Mouse (Mus musculus) liver, embryonic 13.5 days (tissue): ENCODE measurements at regions not wholly inside any gene's neighbourhood (a gene's known extent, or its start where the extent isn't known, plus 50 kb on each side); places are given as distances from the start of the nearest gene placed in this dataset.

Experiments
- ATAC-seq: fragments of 200-750 bp; cut with Nextera tagmentation; 2 replicates; pipeline ENCODE4 v1.8.0; 2017; ENCODE audit warnings: low read depth, mild to moderate bottlenecking, moderate number of reproducible peaks, moderate library complexity
- DNase-seq: peaks from one replicate; pipeline ENCODE4 v3.0.0; 2022
- H3K27ac ChIP-seq: fragments of 300-500 bp; sonication (generic); 2 replicates; pipeline ENCODE4 v1.5.1; 2015; ENCODE audit warnings: moderate library complexity, mild to moderate bottlenecking, inconsistent platforms
- H3K27me3 ChIP-seq: fragments of 300-500 bp; sonication (generic); 2 replicates; pipeline ENCODE4 v1.6.1; 2015; ENCODE audit warnings: mild to moderate bottlenecking, inconsistent platforms
- H3K36me3 ChIP-seq: fragments of 300-500 bp; sonication (generic); 2 replicates; pipeline ENCODE4 v1.6.1; 2015; ENCODE audit warnings: mild to moderate bottlenecking, inconsistent platforms
- H3K4me1 ChIP-seq: fragments of 300-500 bp; sonication (generic); replicated peaks from 2 replicates; pipeline ENCODE4 v1.6.1; 2015; ENCODE audit warnings: inconsistent platforms
- H3K4me2 ChIP-seq: fragments of 300-500 bp; sonication (generic); 2 replicates; pipeline ENCODE4 v1.6.1; 2015; ENCODE audit warnings: inconsistent platforms, mild to moderate bottlenecking, moderate library complexity
- H3K4me3 ChIP-seq: fragments of 300-500 bp; sonication (generic); replicated peaks from 2 replicates; pipeline ENCODE4 v1.5.1; 2015; ENCODE audit warnings: mild to moderate bottlenecking, inconsistent platforms
- H3K9ac ChIP-seq: fragments of 300-500 bp; sonication (generic); 2 replicates; pipeline ENCODE4 v1.6.1; 2015; ENCODE audit warnings: mild to moderate bottlenecking, inconsistent platforms
- H3K9me3 ChIP-seq: fragments of 300-500 bp; sonication (generic); replicated peaks from 2 replicates; pipeline ENCODE4 v1.6.1; 2016; ENCODE audit warnings: inconsistent platforms
- WGBS: fragments of 180-500 bp; shearing (Covaris S2); methylation state at CpG from one replicate; pipeline ENCODE4 v1.1.7; 2015; ENCODE audit not compliant: insufficient replicate concordance; 5-methylcytosine and 5-hydroxymethylcytosine counted together

DNA sequence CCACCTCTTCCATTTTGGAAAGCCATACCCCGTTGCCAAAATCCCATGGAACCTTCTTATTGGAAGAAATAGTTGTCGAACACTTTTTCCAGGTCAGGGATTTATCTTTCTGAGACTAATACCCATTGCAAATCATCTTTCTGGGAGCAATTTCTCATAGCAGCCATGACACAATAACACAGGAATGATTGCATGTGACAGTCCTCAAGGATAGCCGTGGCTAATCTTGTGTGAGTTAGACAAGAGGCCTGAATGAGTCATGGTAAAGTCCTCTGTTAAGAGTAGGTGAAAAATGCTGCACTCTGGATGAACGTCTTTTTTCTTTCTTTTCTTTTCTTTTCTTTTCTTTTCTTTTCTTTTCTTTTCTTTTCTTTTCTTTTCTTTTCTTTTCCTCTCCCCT lies 522.5 kb upstream of the Nbea start:
- no peak overlapping the region for H3K9ac ChIP-seq
- no peak overlapping the region for H3K4me2 ChIP-seq
- H3K36me3 ChIP-seq: no peaks in the 10 kb centered on the region
- H3K9me3 ChIP-seq: no peaks in the 10 kb centered on the region
- no peaks in the 10 kb centered on the region for H3K4me1 ChIP-seq
- H3K27ac ChIP-seq: no peak overlapping the region
- no peaks in the 10 kb centered on the region for H3K27me3 ChIP-seq
- ATAC-seq (no peak), DNase-seq (no peak)
- no peak overlapping the region for H3K4me3 ChIP-seq
- WGBS: 50% methylated on average over 4 of the region's 4 CpGs

GRCm38 (mm10) chr3:56698941-56699340 lies 515.4 kb upstream of the Nbea start:
- H3K27ac ChIP-seq: no peak overlapping the region
- no peaks in the 10 kb centered on the region for H3K36me3 ChIP-seq
- no peaks in the 10 kb centered on the region for H3K4me1 ChIP-seq
- H3K27me3 ChIP-seq: no peaks in the 10 kb centered on the region
- no peak for DNase-seq
- no peak overlapping the region for H3K4me2 ChIP-seq
- no peaks in the 10 kb centered on the region for H3K9me3 ChIP-seq
- no peak overlapping the region for H3K9ac ChIP-seq
- ATAC-seq: no peak
- H3K4me3 ChIP-seq: no peak overlapping the region

DNA sequence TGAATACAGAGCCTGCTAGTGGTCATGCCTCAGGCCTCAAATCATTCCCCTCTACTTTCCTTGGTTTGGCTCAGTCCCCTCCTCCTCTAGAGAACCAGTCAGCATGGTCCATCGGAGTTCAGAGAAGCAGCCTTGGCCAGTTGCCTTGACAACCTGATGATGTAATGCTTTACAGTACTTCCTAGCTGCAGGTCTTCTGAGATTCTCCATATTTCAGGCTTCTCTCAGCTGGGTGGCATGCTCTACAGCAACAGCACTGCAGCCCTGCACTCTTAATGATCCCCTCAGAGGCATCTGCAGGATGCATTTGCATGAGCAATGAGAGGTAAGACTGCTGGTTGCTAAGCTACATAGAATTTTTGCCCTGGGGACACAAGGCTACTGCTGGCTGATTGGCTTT lies 514.7 kb upstream of the Nbea start:
- H3K9ac ChIP-seq: no peak overlapping the region
- DNase-seq: no peak
- H3K4me2 ChIP-seq: no peak overlapping the region
- no peak overlapping the region for H3K4me3 ChIP-seq
- no peak for ATAC-seq
- H3K4me1 ChIP-seq: no peaks in the 10 kb centered on the region
- H3K36me3 ChIP-seq: no peaks in the 10 kb centered on the region
- H3K27ac ChIP-seq: no peak overlapping the region
- H3K27me3 ChIP-seq: no peaks in the 10 kb centered on the region
- 38% methylated on average over 1 of the region's 1 CpGs for WGBS
- H3K9me3 ChIP-seq: no peaks in the 10 kb centered on the region

DNA sequence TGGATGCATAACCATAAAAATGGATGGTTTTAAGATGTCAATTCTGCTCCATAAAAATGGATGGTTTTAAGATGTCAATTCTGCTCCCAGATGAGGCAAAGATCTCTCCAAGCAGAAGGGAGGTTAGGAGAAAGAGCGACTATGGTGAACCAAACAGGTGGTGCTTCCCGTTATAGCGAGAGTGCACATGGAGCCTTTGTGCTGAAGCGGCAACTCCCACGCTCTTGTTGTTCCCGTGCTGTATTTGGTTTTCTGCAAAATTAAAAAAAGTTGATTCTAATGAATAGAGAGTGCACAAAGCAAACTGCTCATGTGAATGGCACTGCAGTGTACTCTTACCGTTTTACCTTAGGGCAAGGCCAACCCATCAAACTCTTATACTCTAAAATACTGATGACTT lies 497.5 kb upstream of the Nbea start:
- WGBS: 77% methylated on average over 7 of the region's 7 CpGs
- no peak overlapping the region for H3K4me2 ChIP-seq
- no peak overlapping the region for H3K27ac ChIP-seq
- H3K36me3 ChIP-seq: no peaks in the 10 kb centered on the region
- DNase-seq: no peak
- no peaks in the 10 kb centered on the region for H3K9me3 ChIP-seq
- H3K4me1 ChIP-seq: no peaks in the 10 kb centered on the region
- no peak overlapping the region for H3K9ac ChIP-seq
- no peak overlapping the region for H3K4me3 ChIP-seq
- no peak for ATAC-seq
- no peaks in the 10 kb centered on the region for H3K27me3 ChIP-seq

DNA sequence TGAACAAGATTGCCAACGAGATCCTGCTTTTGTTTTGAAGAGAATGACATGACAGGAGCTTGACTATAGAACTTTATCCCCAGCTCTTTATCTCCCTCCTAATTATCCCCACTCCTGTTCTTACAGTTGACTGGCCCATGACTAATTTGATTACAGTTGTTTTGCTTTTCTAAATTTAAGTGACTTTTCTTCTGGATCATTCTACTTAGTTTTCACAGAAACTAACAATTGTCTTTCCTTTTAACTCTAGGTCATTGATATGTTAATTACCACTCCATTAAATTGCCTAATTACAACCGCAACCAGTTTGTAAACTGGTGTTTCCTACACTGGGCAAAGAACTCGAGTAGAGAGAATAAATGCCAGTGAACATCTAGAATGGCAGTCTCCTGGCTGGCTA lies 485.3 kb upstream of the Nbea start:
- H3K4me3 ChIP-seq: no peak overlapping the region
- H3K9ac ChIP-seq: no peak overlapping the region
- ATAC-seq (no peak), DNase-seq (no peak)
- H3K9me3 ChIP-seq: no peaks in the 10 kb centered on the region
- no peaks in the 10 kb centered on the region for H3K4me1 ChIP-seq
- no peaks in the 10 kb centered on the region for H3K27me3 ChIP-seq
- H3K36me3 ChIP-seq: no peaks in the 10 kb centered on the region
- H3K4me2 ChIP-seq: no peak overlapping the region
- 43% methylated on average over 3 of the region's 3 CpGs for WGBS
- H3K27ac ChIP-seq: no peak overlapping the region

GRCm38 (mm10) chr3:56660594-56660993 lies 477.1 kb upstream of the Nbea start:
- Histone ChIP-seq H3K9me3 (no peaks in the 10 kb centered on the region), H3K4me2 (no peak overlapping the region), H3K27me3 (no peaks in the 10 kb centered on the region), H3K27ac (no peak overlapping the region), H3K4me3 (no peak overlapping the region), H3K4me1 (no peaks in the 10 kb centered on the region), H3K9ac (no peak overlapping the region), H3K36me3 (no peaks in the 10 kb centered on the region)
- 72% methylated on average over 2 of the region's 2 CpGs for WGBS
- DNase-seq (no peak), ATAC-seq (no peak)

DNA sequence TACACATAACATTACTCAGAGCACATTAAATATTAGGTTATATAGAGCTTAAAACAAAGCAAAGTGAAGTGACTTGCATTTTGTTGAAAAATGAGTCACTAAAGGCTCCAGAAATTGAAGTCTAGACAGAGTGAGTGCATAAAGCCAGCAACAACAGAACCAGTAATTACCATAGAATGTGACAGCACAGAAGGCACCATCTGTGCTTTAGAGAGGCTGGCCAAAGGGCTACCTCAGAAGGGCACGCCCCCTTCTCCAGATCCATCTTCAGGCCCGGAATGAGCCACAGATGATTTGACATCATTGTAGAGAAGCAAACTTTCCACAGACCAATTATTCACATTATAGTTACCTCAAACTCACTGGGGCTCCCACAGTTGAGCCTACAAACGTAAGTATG lies 463.8 kb upstream of the Nbea start:
- Histone ChIP-seq H3K4me2 (no peak overlapping the region), H3K9me3 (no peaks in the 10 kb centered on the region), H3K4me1 (no peaks in the 10 kb centered on the region), H3K4me3 (no peak overlapping the region), H3K9ac (no peak overlapping the region), H3K27ac (no peak overlapping the region), H3K27me3 (no peaks in the 10 kb centered on the region), H3K36me3 (no peaks in the 10 kb centered on the region)
- DNase-seq (no peak), ATAC-seq (no peak)
- 60% methylated on average over 3 of the region's 3 CpGs for WGBS
